Mouse (Mus musculus): ENCODE data around the gene Ap1g1. TPM values are rescaled to one million over a fixed set of nuclear protein-coding genes. Genes with fewer than 3 reads are reported as not detected.
"Not testable (repeated sequence)": the region's sequence is repeated elsewhere in the genome, so short reads cannot be mapped to it uniquely, and the experiment has no call there.

Ap1g1 gene
- total RNA-seq, 1 experiment from 2014 or later, result 71.5 TPM

DNA sequence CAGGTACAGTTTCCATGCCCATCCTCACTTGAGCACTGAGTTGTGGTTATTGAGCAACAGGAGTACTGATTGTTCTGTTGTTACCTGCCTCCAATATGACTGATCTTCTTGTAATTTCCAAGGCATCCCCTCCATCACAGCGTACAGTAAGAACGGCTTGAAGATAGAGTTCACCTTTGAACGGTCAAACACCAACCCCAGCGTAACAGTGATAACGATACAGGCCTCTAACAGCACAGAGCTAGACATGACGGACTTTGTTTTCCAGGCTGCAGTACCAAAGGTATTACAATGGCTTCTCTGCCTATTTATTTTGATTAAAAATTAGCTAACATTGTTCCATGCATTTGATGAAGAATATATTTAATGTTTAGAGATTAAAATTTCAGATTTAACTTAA lies 77.1 kb downstream of the Ap1g1 start:
- ATAC-seq (replicated peaks; ENCODE audit: low read depth, poor library complexity, severe bottlenecking), result no peak

GRCm38 (mm10) chr8:109863398-109863797 lies 85.0 kb downstream of the Ap1g1 start:
- peak; percentile 71 for ATAC-seq (replicated peaks; ENCODE audit: low read depth, poor library complexity, severe bottlenecking)

DNA sequence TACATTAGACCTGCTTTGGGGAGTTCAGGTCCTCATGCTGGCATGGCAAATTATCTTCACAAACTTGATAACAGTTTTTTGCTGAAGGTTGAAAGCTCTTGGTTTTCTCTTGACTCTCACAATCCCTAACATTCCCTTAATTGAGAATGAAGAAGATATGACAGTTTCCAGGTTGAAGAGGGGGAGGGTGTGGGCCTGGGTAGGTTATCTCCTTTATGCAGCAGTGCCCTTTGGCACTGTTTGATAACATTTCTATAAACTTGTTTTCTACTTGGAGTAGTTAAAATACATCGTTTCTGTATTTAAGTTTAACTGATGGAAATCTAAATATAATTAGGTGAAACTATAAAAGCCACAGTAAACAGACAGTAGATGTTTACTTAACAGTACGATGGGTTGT lies 86.4 kb downstream of the Ap1g1 start:
- ATAC-seq (replicated peaks; ENCODE audit: low read depth, poor library complexity, severe bottlenecking), result no peak

- ATAC-seq (replicated peaks; ENCODE audit: low read depth, poor library complexity, severe bottlenecking), result no peak
These were observed 87.2 kb downstream of the Ap1g1 start for GRCm38 (mm10) chr8:109865536-109865935.

GRCm38 (mm10) chr8:109866690-109867089 lies 88.3 kb downstream of the Ap1g1 start:
- no peak for ATAC-seq (replicated peaks; ENCODE audit: low read depth, poor library complexity, severe bottlenecking)

- ATAC-seq (replicated peaks; ENCODE audit: low read depth, poor library complexity, severe bottlenecking), result peak; percentile 91
These were observed 89.8 kb downstream of the Ap1g1 start, which contains the start of gene Phlpp2 for GRCm38 (mm10) chr8:109868003-109868679. Gene Phlpp2, plus strand, starts transcription at chr8:109868542.

- ATAC-seq (replicated peaks; ENCODE audit: low read depth, poor library complexity, severe bottlenecking), result peak; percentile 21; the same call in 1 of the 2 replicates
These were observed 90.5 kb downstream of the Ap1g1 start for GRCm38 (mm10) chr8:109868680-109869361.

DNA sequence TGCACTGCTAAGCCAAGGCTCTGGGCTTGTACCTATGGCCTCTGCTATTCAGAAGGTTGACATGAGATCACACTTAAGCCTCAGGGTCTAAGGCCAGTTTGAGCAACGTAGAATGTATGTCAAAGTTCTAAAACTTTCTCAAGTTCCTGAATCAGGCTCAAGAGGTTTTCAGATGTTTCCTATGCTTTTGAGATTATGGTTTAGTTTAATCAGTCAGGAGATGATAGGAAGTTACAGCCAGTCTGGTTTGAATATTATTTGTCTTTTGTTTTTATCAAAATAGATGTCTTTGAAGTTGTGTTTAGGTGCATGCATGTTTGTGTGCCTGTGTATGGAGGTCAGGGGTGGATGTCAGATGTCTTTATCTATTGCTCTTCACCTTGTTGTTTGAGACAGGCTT lies 92.7 kb downstream of the Ap1g1 start:
- ATAC-seq (replicated peaks; ENCODE audit: low read depth, poor library complexity, severe bottlenecking), result no peak

- ATAC-seq (replicated peaks; ENCODE audit: low read depth, poor library complexity, severe bottlenecking), result not testable (repeated sequence)
These were observed 95.4 kb downstream of the Ap1g1 start for GRCm38 (mm10) chr8:109873800-109874199.

DNA sequence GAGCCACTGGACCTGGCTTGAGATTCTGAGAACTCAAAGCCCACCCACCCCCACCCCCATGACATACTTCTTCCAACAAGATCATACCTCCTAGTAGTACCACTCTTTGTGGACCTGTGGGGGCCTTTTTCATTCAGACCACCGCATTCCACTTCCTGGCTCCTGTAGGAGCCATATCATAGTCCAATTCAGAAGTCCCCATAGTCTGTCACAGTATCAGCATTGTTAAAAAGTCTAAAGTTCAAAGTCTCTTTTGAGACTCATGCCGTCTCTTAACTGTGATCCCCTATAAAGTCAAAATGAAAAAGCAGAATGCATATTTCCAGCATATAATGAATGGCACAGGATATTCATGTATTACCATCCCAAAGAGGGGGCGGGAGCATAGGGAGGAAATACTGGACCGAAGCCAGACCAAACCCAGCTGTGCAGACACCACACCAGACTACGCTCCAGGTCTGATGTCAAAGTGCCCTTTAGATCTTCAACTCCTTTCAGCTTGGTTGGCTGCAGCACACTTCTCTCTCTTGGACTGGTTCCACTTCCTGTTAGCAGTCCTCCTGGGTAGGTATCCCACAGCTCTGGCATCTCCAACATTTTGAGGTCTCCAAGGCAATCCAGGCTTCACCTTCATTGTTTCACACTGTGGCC lies 101.8 kb downstream of the Ap1g1 start:
- no peak for ATAC-seq (replicated peaks; ENCODE audit: low read depth, poor library complexity, severe bottlenecking)

DNA sequence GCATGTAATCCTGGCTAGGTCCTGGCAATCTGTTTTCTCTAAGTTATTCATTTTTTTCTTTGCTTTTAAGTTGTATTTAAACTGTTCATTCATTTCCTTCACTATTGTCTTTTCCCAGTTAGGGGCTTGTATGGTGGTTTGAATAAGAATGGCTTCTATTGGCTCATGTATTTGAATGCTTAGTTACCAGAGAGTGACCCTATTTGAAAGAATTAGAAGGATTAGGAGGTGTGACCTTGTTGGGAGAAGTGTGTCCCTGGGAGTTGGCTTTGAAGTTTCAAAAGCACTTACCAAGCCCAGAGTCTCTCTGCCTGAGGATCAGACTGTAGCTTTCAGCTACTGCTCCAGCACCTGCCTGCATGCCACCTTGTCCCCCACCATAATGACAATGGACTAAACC lies 106.9 kb downstream of the Ap1g1 start:
- ATAC-seq (replicated peaks; ENCODE audit: low read depth, poor library complexity, severe bottlenecking), result no peak

GRCm38 (mm10) chr8:109889211-109889610 lies 110.9 kb downstream of the Ap1g1 start:
- no peak for ATAC-seq (replicated peaks; ENCODE audit: low read depth, poor library complexity, severe bottlenecking)

DNA sequence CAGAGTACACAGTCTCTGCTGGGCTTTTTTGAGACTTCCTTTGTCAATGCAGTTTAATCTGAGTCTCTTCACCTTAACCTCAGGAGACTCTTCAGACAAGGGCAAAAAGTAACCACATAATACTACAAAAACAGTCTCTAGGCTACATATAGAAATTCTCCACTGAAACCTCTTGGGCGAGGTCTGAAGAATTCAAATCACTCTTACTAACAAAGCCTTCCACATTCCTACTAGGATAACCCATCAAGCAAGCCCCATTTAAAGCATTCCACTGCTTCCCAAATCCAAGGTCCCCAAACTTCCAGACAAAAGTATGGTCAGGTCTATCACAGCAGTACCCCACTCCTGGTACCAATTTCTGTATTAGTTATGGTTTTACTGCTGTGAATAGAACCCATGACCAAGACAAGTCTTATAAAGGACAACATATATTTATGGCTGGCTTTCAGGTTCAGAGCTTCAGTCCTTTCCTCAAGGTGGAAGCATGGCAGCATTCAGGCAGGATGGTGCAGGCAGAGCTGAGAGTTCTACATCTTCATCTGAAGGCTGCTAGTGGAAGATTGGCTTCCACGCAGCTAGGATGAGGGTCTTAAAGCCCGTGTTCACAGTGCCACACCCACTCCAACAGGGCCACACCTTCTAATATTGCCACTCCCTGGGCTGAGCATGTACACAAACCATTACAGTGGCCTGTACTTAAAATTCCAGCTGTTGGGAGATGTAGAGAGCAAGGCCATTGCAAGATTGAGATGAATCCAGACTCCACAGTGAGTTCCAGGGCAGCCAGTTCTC lies 112.6 kb downstream of the Ap1g1 start:
- no peak for ATAC-seq (replicated peaks; ENCODE audit: low read depth, poor library complexity, severe bottlenecking)

DNA sequence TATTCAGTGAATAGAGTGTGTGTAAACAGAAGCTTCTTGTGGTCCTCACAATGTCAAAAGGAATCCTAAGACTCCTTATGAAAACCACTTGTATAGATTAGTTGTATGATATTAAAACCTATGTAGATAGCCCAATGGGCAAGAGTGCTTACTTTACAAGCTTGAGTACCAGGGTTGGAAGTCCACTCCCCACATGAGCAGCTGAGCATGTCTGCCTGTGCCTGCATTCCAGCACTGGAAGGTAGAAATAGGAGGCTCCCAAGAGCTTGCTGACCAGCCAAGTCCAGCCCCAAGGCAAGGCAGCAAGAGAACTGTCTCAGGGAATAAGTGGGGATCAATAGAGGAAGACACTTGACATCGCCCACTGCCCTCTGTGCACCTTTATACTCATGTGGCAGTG lies 116.3 kb downstream of the Ap1g1 start:
- ATAC-seq (replicated peaks; ENCODE audit: low read depth, poor library complexity, severe bottlenecking), result no peak

GRCm38 (mm10) chr8:109895355-109895754 lies 117.0 kb downstream of the Ap1g1 start:
- ATAC-seq (replicated peaks; ENCODE audit: low read depth, poor library complexity, severe bottlenecking), result no peak

- ATAC-seq (replicated peaks; ENCODE audit: low read depth, poor library complexity, severe bottlenecking), result peak; percentile 57; the same call in 1 of the 2 replicates
These were observed 124.0 kb downstream of the Ap1g1 start for GRCm38 (mm10) chr8:109902379-109902778.

- ATAC-seq (replicated peaks; ENCODE audit: low read depth, poor library complexity, severe bottlenecking), result peak; percentile 54
These were observed 125.6 kb downstream of the Ap1g1 start for GRCm38 (mm10) chr8:109903909-109904469.

DNA sequence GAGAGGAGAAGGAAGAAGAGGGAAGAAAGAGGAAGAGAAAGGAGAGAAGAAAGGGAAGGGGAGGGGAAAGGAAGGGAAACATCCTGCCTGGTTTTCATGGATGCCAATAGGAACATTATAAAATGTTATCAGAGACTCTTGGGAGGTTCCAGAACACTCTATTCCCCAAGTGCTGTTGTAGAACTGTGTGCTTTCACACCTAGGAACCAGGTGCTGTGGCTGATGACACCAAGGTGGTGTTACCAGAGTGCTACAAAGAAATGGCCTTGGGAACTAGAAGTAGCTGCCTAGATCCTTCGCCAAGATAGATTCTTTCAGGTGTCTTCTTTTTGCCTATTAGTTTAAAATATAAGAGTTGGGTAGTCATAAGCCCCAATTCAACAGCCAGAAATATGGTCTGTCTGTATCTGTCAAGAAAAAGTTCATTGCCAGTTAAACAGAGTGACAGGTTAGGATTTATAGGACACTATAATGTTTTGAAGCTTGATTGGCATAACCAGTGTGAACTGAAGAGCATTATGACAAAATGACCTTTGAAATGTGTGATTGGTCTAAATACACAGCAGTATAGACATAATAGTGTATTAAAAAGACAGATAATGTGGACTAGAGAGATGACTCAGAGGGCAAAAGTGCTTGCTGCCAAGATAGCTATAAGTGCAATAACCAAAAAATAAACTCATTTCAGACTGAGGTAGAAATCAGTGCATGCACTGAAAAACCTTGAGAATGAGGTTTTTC lies 126.7 kb downstream of the Ap1g1 start:
- no peak for ATAC-seq (replicated peaks; ENCODE audit: low read depth, poor library complexity, severe bottlenecking)

DNA sequence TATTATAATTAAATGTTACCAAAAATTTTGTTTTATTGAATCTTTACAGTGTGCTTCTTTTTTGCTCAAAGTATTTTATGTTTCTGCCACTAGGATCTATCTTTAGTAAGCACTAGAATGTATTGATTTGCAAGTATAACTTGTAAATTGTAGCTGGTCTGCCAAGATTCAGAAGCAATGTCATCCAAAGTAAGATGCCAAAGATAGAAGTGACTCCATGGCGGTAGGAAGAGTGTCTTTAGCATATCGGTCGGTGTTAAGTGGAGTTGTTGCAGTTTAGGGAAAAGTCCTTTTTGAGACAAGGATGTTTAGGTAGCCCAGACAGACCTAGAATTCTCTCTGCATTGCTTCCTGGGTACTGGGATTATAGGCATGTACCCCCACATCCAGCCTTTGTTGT lies 128.6 kb downstream of the Ap1g1 start:
- ATAC-seq (replicated peaks; ENCODE audit: low read depth, poor library complexity, severe bottlenecking), result no peak
